Mouse (Mus musculus) olfactory bulb, adult 2 months (tissue): ENCODE results near the gene Ggct.

ENCODE experiments used
- CTCF ChIP-seq: fragments of 200-500 bp; IDR thresholded peaks from 2 replicates; pipeline ENCODE4 v1.5.1; 2012; ENCODE audit warnings: low read depth, mild to moderate bottlenecking, low read length, moderate library complexity; ENCODE audit not compliant: insufficient read depth
- POLR2A ChIP-seq: fragments of 200-500 bp; IDR thresholded peaks from 2 replicates; pipeline ENCODE4 v1.6.1; 2012; ENCODE audit warnings: mild to moderate bottlenecking, low read depth, low read length, moderate library complexity; ENCODE audit not compliant: insufficient read depth

DNA sequence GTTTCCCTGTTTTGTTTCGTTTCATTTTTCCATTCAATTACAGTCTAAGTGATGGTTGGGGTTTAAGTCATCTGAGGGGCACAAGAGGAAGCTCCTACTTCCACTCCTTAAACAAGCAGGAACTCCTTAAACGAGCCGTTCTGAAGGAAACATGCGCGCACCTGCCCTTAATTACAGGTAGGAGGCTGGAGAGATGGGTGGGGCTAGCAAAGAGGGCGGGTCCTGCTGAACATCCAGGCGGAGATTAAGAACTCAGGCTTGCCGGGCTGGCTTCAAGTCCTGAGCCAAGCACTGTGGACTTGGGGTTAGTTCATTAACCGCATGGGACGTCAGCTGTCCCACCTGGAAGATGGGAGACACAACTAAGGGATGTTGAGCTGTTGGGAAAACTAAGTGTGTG is 25.2 kb downstream of the Ggct start:
- no peak for TF ChIP-seq CTCF
- TF ChIP-seq POLR2A, result no peak
